Mouse (Mus musculus) liver, embryonic 14.5 days (tissue): ENCODE measurements around the gene Acer2.

Experiments
- CTCF ChIP-seq: IDR thresholded peaks from 2 replicates; pipeline ENCODE4 v1.5.1; 2016; ENCODE audit warnings: antibody characterized with exemption, low read depth, control low read depth
- EP300 ChIP-seq: IDR thresholded peaks from 2 replicates; pipeline ENCODE4 v1.6.1; 2016; ENCODE audit warnings: antibody characterized with exemption, low read depth

- no peak for TF ChIP-seq EP300
- TF ChIP-seq CTCF = no peak
Observed at GRCm38 (mm10) chr4:86825143-86825542, 49.1 kb upstream of the Acer2 start.
